Mouse (Mus musculus): Measurements from ENCODE around the gene Trim17.

DNA sequence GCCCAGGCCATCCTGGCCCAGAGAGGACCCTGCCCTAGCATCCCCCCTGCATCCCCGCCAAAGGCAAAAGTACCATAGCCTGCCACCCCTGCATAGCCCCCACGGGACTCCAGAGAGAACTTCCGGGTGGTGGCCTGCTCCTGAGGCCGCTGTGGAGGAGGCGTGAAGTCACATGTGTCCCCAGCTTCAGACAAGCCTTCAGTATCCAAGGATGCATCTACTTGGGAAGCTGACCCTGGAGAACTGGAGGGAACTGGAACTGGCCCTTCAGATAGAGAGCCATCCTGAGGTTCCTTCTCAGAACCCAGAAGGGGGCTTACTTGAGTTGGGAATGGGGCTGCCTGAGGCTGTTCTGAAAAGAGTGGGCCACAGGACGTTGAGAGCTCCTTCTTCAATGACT is 45.3 kb downstream of the Trim17 start:
- TF ChIP-seq POLR2A (IDR thresholded peaks at IDR 0.05; ENCODE audit: control insufficient read depth, extremely low read depth, insufficient read depth, low read length, poor library complexity), result no peak
- TF ChIP-seq CTCF (IDR thresholded peaks at IDR 0.05; ENCODE audit: borderline replicate concordance, control insufficient read depth, extremely low read depth, insufficient read depth, low read length, poor library complexity), result no peak

Data from thymus, adult 2 months (tissue).